Mouse (Mus musculus) heart, postnatal 10 days (tissue): ENCODE measurements around the gene Tmem259. TPM values are rescaled to one million over a fixed set of nuclear protein-coding genes. Genes with fewer than 3 reads are reported as not detected.

Source experiments
- DNase-seq, 2 experiments: peaks; one replicate each; pipeline ENCODE4 v3.0.0; 2021
- intact Hi-C: fragments of 180-260 bp; cut with DNase I; formaldehyde crosslinking; loops from one replicate; pipeline ENCODE4 v1.15.1; 2025
- total RNA-seq, 2 experiments: library from RNA; stranded (reverse); gene quantifications; 2 replicates each; pipeline ENCODE4 v1.2.3; 2021

Gene Tmem259
- total RNA-seq, 2 experiments from 2014 or later = 126 to 132 TPM

DNA sequence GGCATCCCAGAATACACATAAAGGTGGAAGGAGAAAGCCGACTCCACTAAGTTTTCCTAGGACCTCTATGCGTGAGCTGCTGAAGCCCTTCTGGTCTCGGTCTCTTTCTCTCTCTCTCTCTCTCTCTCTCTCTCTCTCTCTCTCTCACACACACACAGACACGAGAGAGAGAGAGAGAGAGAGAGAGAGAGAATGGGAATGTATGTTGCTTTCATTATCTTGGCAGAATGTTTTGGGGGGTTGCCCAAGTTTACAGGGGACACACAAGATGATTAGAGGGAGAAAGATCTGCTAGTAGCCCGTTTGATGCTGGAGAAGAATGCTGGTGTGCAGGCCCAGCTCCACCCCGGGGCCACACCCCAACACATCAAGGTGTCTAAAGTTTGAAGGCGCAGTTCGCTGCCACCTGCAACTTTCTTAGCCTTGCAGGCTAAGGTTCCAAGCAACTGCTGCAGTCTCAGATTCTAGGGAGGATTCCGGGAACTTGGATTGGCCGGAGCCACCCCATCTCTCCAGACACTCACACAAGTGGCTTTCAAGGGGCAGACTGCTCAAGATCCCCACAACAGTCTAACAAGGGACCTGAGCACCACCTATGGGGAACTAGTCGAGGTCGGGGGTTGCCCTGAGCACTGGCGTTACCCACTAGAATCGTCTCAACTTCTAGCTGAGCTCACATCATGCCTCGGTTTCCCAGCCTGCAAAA, 58.2 kb downstream of the Tmem259 start:
- intact Hi-C loops = loop anchor here (1.0 kb wide), 3 partner anchors 32 to 91 kb away; no protein-coding TSS in a partner anchor

DNA sequence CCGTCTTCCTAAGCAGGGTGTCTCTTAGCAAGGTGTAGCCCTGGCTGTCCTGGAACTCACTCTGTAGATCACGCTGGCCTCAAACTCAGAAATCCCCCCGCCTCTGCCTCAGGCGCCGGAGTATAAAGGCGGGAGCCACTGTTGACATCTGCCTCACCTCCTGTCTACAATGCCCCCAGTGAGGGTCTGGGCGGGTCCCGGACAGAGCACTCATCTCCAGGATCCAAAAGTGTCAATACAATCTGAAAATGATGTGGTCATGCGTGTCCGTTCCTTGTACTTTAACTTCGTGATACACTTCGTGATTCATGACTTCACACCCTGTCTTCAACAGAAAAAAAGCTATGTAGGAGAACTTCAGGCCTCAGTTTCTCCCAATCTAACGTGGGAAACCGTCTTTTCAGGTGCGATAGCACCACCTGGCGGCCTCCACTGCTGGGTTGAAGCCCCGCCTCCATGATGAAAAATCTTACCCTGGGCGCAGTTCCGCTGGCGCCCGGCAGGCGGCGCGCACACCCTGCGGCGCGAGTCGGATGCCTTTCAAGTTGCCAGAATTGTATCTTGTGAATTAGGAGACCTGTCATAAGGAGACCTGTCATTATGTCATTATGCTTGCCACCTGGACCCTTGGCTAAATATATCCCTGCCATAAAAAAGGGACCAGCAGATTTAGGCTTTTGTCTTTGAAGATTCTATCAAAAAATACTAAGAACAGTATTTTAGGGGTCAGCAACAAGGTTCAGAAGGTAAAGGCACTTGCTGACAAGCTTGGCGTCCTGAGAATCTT, 58.9 kb downstream of the Tmem259 start:
- intact Hi-C loops = loop anchor here (1.0 kb wide), 3 partner anchors 33 to 90 kb away; no protein-coding TSS in a partner anchor
- peak; percentile 94 to 97 for DNase-seq

More for the DNA sequence above, 58.2 kb downstream of the Tmem259 start:
- peak in 1 of 2 experiments; percentile 27 for DNase-seq

Other genes starting within 250 kb of the Tmem259 start
- 10 to 100 TPM; 36.3 to 54.4 TPM for gene Polrmt, start 237.7 kb downstream of the Tmem259 start, total RNA-seq
- not detected for gene Fgf22, start 229.3 kb downstream of the Tmem259 start, total RNA-seq
- gene Rnf126, start 217.4 kb downstream of the Tmem259 start, total RNA-seq = 10 to 100 TPM; 31.8 to 34.4 TPM
- gene Fstl3, start 207.1 kb downstream of the Tmem259 start, total RNA-seq = 1 to 10 TPM; 5.8 to 7.4 TPM
- gene Prss57, start 193.4 kb downstream of the Tmem259 start, total RNA-seq = not detected
- 100 to 1,000 TPM in 1 of 2 experiments, 10 to 100 TPM in 1; 90.8 to 103 TPM for gene Palm, start 190.8 kb downstream of the Tmem259 start, total RNA-seq
- under 1 TPM; 0.22 to 0.30 TPM for gene Misp, start 163.3 kb downstream of the Tmem259 start, total RNA-seq
- 100 to 1,000 TPM; 144 to 145 TPM for gene Ptbp1, start 129.9 kb downstream of the Tmem259 start, total RNA-seq
- under 1 TPM in 1 of 2 experiments, not detected in 1; 0.55 TPM for gene Prtn3, start 109.9 kb downstream of the Tmem259 start, total RNA-seq
- under 1 TPM; 0.53 to 0.89 TPM for gene Plppr3, start 109.7 kb downstream of the Tmem259 start, total RNA-seq
- gene Elane, start 98.1 kb downstream of the Tmem259 start, total RNA-seq = not detected
- gene Cfd, start 93.5 kb downstream of the Tmem259 start, total RNA-seq = 10 to 100 TPM in 1 of 2 experiments, 1 to 10 TPM in 1; 3.2 to 12.0 TPM
- 10 to 100 TPM; 59.5 to 60.0 TPM for gene Med16, start 75.4 kb downstream of the Tmem259 start, total RNA-seq
- gene Gm26602, start 73.5 kb downstream of the Tmem259 start, total RNA-seq = not detected
- under 1 TPM; 0.17 to 0.22 TPM for gene Kiss1r, start 67.4 kb downstream of the Tmem259 start, total RNA-seq
- gene R3hdm4, start 63.1 kb downstream of the Tmem259 start, total RNA-seq = 10 to 100 TPM; 93.4 to 94.9 TPM
- 1 to 10 TPM; 3.1 to 3.2 TPM for gene Arid3a, start 57.3 kb downstream of the Tmem259 start, total RNA-seq
- 10 to 100 TPM; 22.7 to 23.4 TPM for gene Wdr18, start 24.2 kb downstream of the Tmem259 start, total RNA-seq
- gene Grin3b, start 13.6 kb downstream of the Tmem259 start, total RNA-seq = not detected
- gene Cnn2, start 4.3 kb upstream of the Tmem259 start, total RNA-seq = 10 to 100 TPM; 60.3 to 65.6 TPM
- 1 to 10 TPM; 7.8 to 8.2 TPM for gene Abca7, start 12.2 kb upstream of the Tmem259 start, total RNA-seq
- gene Arhgap45, start 32.3 kb upstream of the Tmem259 start, total RNA-seq = 1 to 10 TPM; 5.0 to 6.1 TPM
- 10 to 100 TPM; 79.0 to 79.1 TPM for gene Polr2e, start 55.5 kb upstream of the Tmem259 start, total RNA-seq
- 100 to 1,000 TPM; 551 to 562 TPM for gene Gpx4, start 62.8 kb upstream of the Tmem259 start, total RNA-seq
- gene Sbno2, start 121.2 kb upstream of the Tmem259 start, total RNA-seq = 10 to 100 TPM; 15.1 to 17.6 TPM
- gene Stk11, start 131.5 kb upstream of the Tmem259 start, total RNA-seq = 100 to 1,000 TPM; 110 to 112 TPM
- 1,000 to 10,000 TPM; 1,058 to 1,125 TPM for gene Atp5d, start 154.3 kb upstream of the Tmem259 start, total RNA-seq
- 1 to 10 TPM; 3.2 to 4.1 TPM for gene Cbarp, start 156.5 kb upstream of the Tmem259 start, total RNA-seq
- 100 to 1,000 TPM; 132 to 190 TPM for gene Midn, start 163.9 kb upstream of the Tmem259 start, total RNA-seq
- 100 to 1,000 TPM; 113 to 134 TPM for gene Cirbp, start 181.7 kb upstream of the Tmem259 start, total RNA-seq
- gene 1600002K03Rik, start 188.6 kb upstream of the Tmem259 start, total RNA-seq = 1 to 10 TPM; 3.1 to 3.4 TPM
- 1 to 10 TPM; 1.4 to 1.7 TPM for gene Efna2, start 195.2 kb upstream of the Tmem259 start, total RNA-seq
- gene Mum1, start 242.1 kb upstream of the Tmem259 start, total RNA-seq = 10 to 100 TPM; 20.3 to 23.1 TPM